Mouse (Mus musculus): ENCODE data around the gene Fbxo8. TPM values are rescaled to one million over a fixed set of nuclear protein-coding genes. Genes with fewer than 3 reads are reported as not detected.

The Fbxo8 gene
- polyA plus RNA-seq (2012; rRNA removed), result 17.6 and 28.2 TPM in 2 replicates

DNA sequence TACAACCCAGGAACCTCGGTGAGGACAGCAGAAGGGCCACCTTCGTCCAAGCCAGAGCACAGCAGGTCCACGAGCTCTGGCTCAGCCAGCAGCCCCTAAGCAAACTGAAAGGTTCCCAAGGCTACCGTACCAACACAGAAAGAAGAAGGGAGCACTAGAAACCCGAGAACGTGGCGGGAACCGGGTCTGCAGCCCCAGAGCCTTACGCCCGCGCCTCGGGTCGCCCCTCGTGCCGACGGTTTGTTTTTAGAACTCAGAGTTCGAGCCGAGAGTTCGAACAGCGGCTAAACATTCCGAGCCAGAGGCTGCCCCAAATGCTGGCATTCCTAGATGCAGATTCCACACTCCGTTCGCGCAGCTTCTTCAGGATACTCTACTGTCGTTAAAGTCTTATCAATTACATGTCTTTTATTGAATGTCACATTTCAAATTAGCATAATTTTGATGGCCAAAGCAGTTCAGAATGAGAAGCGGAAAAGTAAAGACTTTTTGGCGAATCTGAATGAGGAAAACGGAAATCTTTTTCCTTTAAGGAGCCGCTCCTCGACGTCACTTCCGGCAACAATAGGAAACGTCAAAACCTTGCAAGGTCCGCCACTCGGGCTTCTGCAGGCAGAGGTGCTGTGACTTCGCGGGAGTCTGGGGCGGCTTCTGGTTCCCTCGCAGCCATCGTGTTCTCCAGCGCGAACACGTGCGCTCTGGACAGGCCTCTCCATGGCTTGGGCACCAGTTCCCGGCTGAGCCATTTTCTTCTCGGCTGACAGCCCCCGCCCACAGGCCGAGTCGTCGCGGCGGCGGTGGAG is at the start of gene Fbxo8, which contains the start of gene Cep44:
Fbxo8 (plus strand) TSS at position 533 of the 803 bp plus-strand sequence.
Cep44 (minus strand) TSS at position 490 of the 803 bp plus-strand sequence.
- peak within 1 kb of the TSS; percentile 97 for H3K4me3 ChIP-seq (replicated peaks; ENCODE audit: extremely low read depth, low read depth, low read length)
- H3K4me1 ChIP-seq (ENCODE audit: control insufficient read depth, insufficient read depth, low read length), result peaks cover 6% of the 10 kb centered on the region
- peak; percentile 81 for DNase-seq
- under 1% methylated on average over 53 of the region's 53 CpGs for WGBS
- TF ChIP-seq POLR2A (IDR thresholded peaks at IDR 0.05; ENCODE audit: borderline replicate concordance, extremely low read depth, low read depth, low read length) (peak; percentile 62; the same call in 1 of the 2 replicates), CTCF (IDR thresholded peaks at IDR 0.05; ENCODE audit: insufficient read depth, low read length) (no peak)

DNA sequence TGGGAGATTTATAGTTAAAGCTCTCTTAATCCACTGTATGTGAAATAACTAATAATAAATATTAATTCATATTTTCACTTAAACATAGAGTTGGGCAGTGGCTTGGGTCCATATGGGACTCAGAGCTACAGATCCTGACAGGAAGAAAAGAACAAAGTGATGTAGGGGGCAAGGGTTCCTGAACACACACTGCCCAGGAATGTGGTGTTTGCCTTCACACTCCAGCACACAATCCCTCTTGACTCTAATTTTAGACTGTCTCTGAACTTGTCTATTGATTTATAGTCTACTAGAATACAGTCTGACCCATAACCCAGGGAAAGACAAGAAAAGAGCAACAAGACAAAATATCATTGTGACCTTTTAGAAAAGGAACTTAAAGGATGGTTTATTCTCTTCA is 49.0 kb upstream of the Fbxo8 start:
- no peaks in the 10 kb centered on the region for H3K4me1 ChIP-seq (ENCODE audit: control insufficient read depth, insufficient read depth, low read length)
- no peak overlapping the region for H3K4me3 ChIP-seq (replicated peaks; ENCODE audit: extremely low read depth, low read depth, low read length)
- TF ChIP-seq POLR2A (IDR thresholded peaks at IDR 0.05; ENCODE audit: borderline replicate concordance, extremely low read depth, low read depth, low read length) (no peak), CTCF (IDR thresholded peaks at IDR 0.05; ENCODE audit: insufficient read depth, low read length) (no peak)
- DNase-seq, result no peak

DNA sequence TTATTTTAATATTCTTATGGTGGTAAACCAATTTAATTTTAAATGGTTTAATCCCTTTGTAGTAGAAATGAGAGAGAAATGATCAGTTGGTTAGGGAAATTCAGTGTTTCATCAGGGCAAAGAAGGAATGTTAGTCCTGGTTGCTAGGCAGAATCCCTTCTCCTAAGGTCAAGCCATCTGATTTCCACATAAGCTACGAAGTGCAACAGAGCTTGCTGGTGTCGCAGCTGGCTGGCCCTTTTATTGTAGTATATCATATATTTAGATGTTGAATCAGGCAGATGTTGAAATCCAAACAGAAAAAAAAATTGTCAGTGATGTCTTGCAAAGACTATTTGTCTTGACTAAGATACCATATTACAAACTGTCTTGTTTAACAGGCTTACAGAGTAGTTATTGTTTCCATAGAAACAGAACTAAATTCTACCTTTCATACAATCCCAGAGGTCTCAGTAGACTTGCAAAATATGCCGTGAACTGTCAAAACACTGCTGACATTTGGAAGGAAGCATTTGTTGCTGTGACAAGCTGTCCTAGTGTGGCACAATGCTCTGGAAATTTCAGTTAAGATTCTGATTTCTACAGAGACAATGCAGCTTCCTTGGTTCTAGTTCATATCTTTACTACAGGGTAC is 42.5 kb upstream of the Fbxo8 start:
- Histone ChIP-seq H3K4me3 (replicated peaks; ENCODE audit: extremely low read depth, low read depth, low read length) (no peak overlapping the region), H3K4me1 (ENCODE audit: control insufficient read depth, insufficient read depth, low read length) (no peaks in the 10 kb centered on the region)
- DNase-seq, result no peak
- 55% methylated on average over 3 of the region's 3 CpGs for WGBS
- TF ChIP-seq POLR2A (IDR thresholded peaks at IDR 0.05; ENCODE audit: borderline replicate concordance, extremely low read depth, low read depth, low read length), result no peak
- TF ChIP-seq CTCF (IDR thresholded peaks at IDR 0.05; ENCODE audit: insufficient read depth, low read length), result no peak

DNA sequence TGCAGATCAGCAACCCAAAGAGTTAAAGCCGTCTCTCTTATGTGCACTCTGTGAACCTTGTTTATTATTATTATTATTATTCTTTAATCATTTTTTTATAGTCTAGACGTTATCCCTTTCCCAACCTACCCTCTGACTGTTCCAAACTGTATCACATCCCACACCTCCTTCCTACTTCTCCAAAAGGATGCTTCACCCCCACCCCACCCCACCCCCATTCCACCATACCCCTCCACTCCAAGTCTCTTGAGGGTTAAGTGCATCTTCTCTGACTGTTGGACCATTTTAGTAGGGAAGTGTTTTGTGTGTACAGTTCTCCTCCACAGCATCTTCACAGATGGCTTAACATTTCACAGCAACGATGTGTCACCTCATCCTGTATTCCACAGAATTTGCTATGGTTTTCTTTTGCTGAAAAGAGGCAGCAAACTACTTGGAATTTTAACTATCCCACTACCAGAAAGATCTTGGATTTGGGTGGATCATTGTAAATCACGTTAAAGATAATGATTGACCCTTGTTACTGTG is 41.9 kb upstream of the Fbxo8 start:
- no peak overlapping the region for H3K4me3 ChIP-seq (replicated peaks; ENCODE audit: extremely low read depth, low read depth, low read length)
- DNase-seq, result no peak
- TF ChIP-seq POLR2A (IDR thresholded peaks at IDR 0.05; ENCODE audit: borderline replicate concordance, extremely low read depth, low read depth, low read length) (no peak), CTCF (IDR thresholded peaks at IDR 0.05; ENCODE audit: insufficient read depth, low read length) (no peak)
- 62% methylated on average over 4 of the region's 4 CpGs for WGBS
- no peaks in the 10 kb centered on the region for H3K4me1 ChIP-seq (ENCODE audit: control insufficient read depth, insufficient read depth, low read length)

DNA sequence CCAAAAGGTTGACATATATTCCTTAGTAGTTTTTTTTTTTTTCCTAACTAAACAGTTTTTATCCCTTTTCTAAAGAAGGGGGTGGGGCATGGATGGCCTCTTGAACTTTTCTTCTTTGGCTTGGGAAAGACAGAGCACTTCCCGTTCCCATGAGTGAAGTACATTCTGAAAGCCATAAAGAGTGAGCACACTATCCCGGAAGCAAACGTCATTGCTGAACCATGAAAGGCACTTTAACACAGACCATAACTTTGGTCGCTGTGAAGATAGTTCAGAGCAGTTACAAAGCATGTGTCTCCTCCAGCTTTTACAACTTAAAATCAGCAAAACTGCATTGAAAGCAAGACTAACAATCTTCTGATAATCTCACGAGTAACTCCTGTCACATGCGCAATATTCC is 32.0 kb upstream of the Fbxo8 start:
- H3K4me1 ChIP-seq (ENCODE audit: control insufficient read depth, insufficient read depth, low read length), result no peaks in the 10 kb centered on the region
- TF ChIP-seq POLR2A (IDR thresholded peaks at IDR 0.05; ENCODE audit: borderline replicate concordance, extremely low read depth, low read depth, low read length) (no peak), CTCF (IDR thresholded peaks at IDR 0.05; ENCODE audit: insufficient read depth, low read length) (no peak)
- no peak for DNase-seq
- H3K4me3 ChIP-seq (replicated peaks; ENCODE audit: extremely low read depth, low read depth, low read length), result no peak overlapping the region
- 68% methylated on average over 6 of the region's 6 CpGs for WGBS

DNA sequence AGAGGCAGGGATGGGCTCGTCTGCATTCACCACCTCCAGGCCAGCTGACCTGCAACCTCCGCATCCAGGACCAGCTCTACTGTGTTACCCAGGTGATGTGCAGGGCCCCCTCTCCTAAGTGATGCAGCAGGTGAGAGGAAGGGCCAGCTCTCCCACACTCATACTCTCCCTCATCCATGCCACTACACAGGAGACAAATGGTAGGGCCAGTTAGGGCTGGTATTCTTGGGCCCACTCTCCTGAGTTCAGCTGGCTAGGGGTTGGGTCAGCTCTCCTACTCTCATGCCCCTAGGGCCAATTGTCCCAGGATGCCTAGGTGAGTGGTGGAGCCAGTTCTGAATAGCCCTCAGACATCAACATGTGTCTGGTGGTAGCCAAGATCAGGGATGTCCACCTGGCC is 30.6 kb upstream of the Fbxo8 start:
- 74% methylated on average over 2 of the region's 2 CpGs for WGBS
- H3K4me1 ChIP-seq (ENCODE audit: control insufficient read depth, insufficient read depth, low read length), result no peaks in the 10 kb centered on the region
- TF ChIP-seq CTCF (IDR thresholded peaks at IDR 0.05; ENCODE audit: insufficient read depth, low read length), result no peak
- TF ChIP-seq POLR2A (IDR thresholded peaks at IDR 0.05; ENCODE audit: borderline replicate concordance, extremely low read depth, low read depth, low read length), result no peak
- no peak for DNase-seq
- no peak overlapping the region for H3K4me3 ChIP-seq (replicated peaks; ENCODE audit: extremely low read depth, low read depth, low read length)

DNA sequence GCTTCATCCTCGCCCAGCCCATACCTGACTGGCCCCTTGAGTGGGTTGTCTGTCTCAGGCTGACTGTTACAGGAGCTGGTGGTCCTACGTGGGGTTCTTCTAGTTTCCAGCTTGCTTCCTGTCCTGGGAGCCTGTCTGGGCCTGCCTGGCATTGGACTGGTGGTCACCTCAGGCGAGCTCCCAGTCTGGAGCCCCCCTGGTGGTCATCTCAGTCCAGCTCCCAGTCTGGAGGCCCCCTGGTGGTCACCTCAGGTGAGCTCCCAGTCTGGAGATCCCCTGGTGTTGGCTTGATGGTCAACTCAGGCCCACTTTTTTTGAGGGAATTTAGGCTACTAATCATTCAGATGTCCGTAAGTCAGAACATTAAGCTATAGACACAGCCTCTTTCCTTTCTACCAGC is 29.8 kb upstream of the Fbxo8 start:
- Histone ChIP-seq H3K4me3 (replicated peaks; ENCODE audit: extremely low read depth, low read depth, low read length) (no peak overlapping the region), H3K4me1 (ENCODE audit: control insufficient read depth, insufficient read depth, low read length) (no peaks in the 10 kb centered on the region)
- DNase-seq, result no peak
- no peak for TF ChIP-seq POLR2A (IDR thresholded peaks at IDR 0.05; ENCODE audit: borderline replicate concordance, extremely low read depth, low read depth, low read length)
- TF ChIP-seq CTCF (IDR thresholded peaks at IDR 0.05; ENCODE audit: insufficient read depth, low read length), result no peak
- 66% methylated on average over 4 of the region's 4 CpGs for WGBS

DNA sequence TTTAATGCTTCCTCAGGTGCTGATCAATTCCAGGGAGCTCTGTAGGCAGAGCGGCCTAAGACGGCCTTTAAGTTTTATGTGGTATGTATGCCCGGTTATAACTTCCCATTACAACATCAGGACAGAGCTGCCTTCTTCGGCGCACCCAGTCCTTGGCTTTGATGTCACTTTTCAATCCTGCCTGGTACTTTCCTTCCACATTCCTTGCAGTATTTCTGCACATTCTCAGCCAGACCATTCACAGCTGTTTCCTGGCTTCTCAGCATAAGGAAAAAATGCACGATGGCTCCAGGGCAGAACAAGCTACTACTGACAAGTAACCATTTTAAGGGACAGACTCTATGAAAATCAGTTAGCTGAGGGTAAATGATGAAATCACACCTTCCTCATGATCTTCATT is 22.0 kb upstream of the Fbxo8 start:
- Histone ChIP-seq H3K4me3 (replicated peaks; ENCODE audit: extremely low read depth, low read depth, low read length) (no peak overlapping the region), H3K4me1 (ENCODE audit: control insufficient read depth, insufficient read depth, low read length) (no peaks in the 10 kb centered on the region)
- DNase-seq, result no peak
- no peak for TF ChIP-seq CTCF (IDR thresholded peaks at IDR 0.05; ENCODE audit: insufficient read depth, low read length)
- no peak for TF ChIP-seq POLR2A (IDR thresholded peaks at IDR 0.05; ENCODE audit: borderline replicate concordance, extremely low read depth, low read depth, low read length)
- WGBS, result 76% methylated on average over 6 of the region's 6 CpGs

DNA sequence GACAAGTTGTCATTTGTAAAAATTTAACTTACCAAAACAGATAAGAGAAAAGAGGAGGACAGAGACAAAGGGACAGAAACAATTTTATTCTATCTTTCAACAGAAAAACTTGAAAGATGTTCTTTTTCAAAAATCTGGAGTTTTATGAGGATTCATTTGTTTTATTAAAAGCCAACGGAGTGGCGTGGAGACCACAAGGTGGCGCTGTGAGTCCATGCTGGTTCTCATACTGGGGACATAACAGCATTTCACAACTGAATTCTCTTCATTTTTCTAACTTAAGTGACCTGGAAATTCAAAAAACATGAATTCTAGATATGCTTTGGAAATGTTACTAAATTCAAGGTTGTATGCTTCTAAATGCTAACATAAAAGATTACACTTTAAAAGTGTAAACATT is 20.5 kb upstream of the Fbxo8 start:
- 8% methylated on average over 3 of the region's 3 CpGs for WGBS
- Histone ChIP-seq H3K4me1 (ENCODE audit: control insufficient read depth, insufficient read depth, low read length) (no peaks in the 10 kb centered on the region), H3K4me3 (replicated peaks; ENCODE audit: extremely low read depth, low read depth, low read length) (no peak overlapping the region)
- TF ChIP-seq CTCF (IDR thresholded peaks at IDR 0.05; ENCODE audit: insufficient read depth, low read length), result peak; percentile 94
- TF ChIP-seq POLR2A (IDR thresholded peaks at IDR 0.05; ENCODE audit: borderline replicate concordance, extremely low read depth, low read depth, low read length), result no peak
- DNase-seq, result peak; percentile 49

Data from lung, adult 2 months (tissue).